Mouse (Mus musculus) heart, embryonic 14.5 days (tissue): ENCODE data around the gene Tmem234. TPM values are rescaled to one million over a fixed set of nuclear protein-coding genes. Genes with fewer than 3 reads are reported as not detected.
"Not testable (repeated sequence)": the region's sequence is repeated elsewhere in the genome, so short reads cannot be mapped to it uniquely, and the experiment has no call there.

Source experiments
- ATAC-seq: fragments of 200-750 bp; cut with Nextera tagmentation; 2 replicates; pipeline ENCODE4 v1.8.0; 2017; ENCODE audit warnings: low read depth, moderate TSS enrichment; ENCODE audit not compliant: insufficient number of reproducible peaks, insufficient read depth, low FRiP score
- H3K27ac ChIP-seq, 2 experiments: fragments of 200-500 bp in 1 of 2; fragments of 300-500 bp in 1 of 2; sonication (generic) in 1 of 2; replicated peaks in 1 of 2; 2 replicates each; pipeline ENCODE4 v1.5.1; 2012 to 2014; ENCODE audit warnings: low read depth in 2 of 2, low read length in 2 of 2, control low read depth in 1 of 2, mild to moderate bottlenecking in 1 of 2, mixed read lengths in 1 of 2; ENCODE audit not compliant: control insufficient read depth in 1 of 2, insufficient read depth in 1 of 2
- H3K27me3 ChIP-seq: fragments of 300-500 bp; sonication (generic); 2 replicates; pipeline ENCODE4 v1.6.1; 2014; ENCODE audit warnings: mild to moderate bottlenecking, low read length, control low read depth; ENCODE audit not compliant: control insufficient read depth, insufficient read depth
- H3K36me3 ChIP-seq: fragments of 300-500 bp; sonication (generic); 2 replicates; pipeline ENCODE4 v1.6.1; 2014; ENCODE audit warnings: mild to moderate bottlenecking, control low read depth, low read length, mixed read lengths; ENCODE audit not compliant: control insufficient read depth, insufficient read depth
- H3K4me1 ChIP-seq, 2 experiments: fragments of 200-500 bp in 1 of 2; fragments of 300-500 bp in 1 of 2; sonication (generic) in 1 of 2; 2 replicates each; pipeline ENCODE4 v1.6.1; 2012 to 2014; ENCODE audit warnings: low read length in 2 of 2, control low read depth in 1 of 2, mixed read lengths in 1 of 2; ENCODE audit not compliant: control insufficient read depth in 2 of 2, insufficient read depth in 2 of 2
- H3K4me2 ChIP-seq: fragments of 300-500 bp; sonication (generic); 2 replicates; pipeline ENCODE4 v1.6.1; 2014; ENCODE audit warnings: mild to moderate bottlenecking, low read length
- H3K4me3 ChIP-seq, 2 experiments: fragments of 200-500 bp in 1 of 2; fragments of 300-500 bp in 1 of 2; sonication (generic) in 1 of 2; 2 replicates each; pipeline ENCODE4 v1.5.1; 2012 to 2014; ENCODE audit warnings: low read length in 2 of 2, mild to moderate bottlenecking in 2 of 2, control low read depth in 1 of 2, low read depth in 1 of 2, moderate library complexity in 1 of 2; ENCODE audit not compliant: control insufficient read depth in 1 of 2, insufficient read depth in 1 of 2
- H3K9ac ChIP-seq: fragments of 300-500 bp; sonication (generic); 2 replicates; pipeline ENCODE4 v1.6.1; 2014; ENCODE audit warnings: mild to moderate bottlenecking, low read length
- H3K9me3 ChIP-seq: fragments of 300-500 bp; sonication (generic); 2 replicates; pipeline ENCODE4 v1.6.1; 2016; ENCODE audit warnings: low read length, control low read depth; ENCODE audit not compliant: control insufficient read depth
- WGBS: fragments of 180-500 bp; shearing (Covaris S2); extraction: QIAGEN DNeasy Blood & Tissue Kit; methylation state at CpG from one replicate; pipeline ENCODE4 v1.1.7; 2014; 5-methylcytosine and 5-hydroxymethylcytosine counted together
- polyA plus RNA-seq: library from polyadenylated mRNA; unstranded; fragments of >200 nt; fragmentation: Nextera tagmentation; extraction: Ambion mirVana; gene quantifications from 2 replicates; pipeline ENCODE4 v1.2.1, GENCODE M21; 2014

Tmem234 gene
- polyA plus RNA-seq = 158 and 179 TPM in 2 replicates

DNA sequence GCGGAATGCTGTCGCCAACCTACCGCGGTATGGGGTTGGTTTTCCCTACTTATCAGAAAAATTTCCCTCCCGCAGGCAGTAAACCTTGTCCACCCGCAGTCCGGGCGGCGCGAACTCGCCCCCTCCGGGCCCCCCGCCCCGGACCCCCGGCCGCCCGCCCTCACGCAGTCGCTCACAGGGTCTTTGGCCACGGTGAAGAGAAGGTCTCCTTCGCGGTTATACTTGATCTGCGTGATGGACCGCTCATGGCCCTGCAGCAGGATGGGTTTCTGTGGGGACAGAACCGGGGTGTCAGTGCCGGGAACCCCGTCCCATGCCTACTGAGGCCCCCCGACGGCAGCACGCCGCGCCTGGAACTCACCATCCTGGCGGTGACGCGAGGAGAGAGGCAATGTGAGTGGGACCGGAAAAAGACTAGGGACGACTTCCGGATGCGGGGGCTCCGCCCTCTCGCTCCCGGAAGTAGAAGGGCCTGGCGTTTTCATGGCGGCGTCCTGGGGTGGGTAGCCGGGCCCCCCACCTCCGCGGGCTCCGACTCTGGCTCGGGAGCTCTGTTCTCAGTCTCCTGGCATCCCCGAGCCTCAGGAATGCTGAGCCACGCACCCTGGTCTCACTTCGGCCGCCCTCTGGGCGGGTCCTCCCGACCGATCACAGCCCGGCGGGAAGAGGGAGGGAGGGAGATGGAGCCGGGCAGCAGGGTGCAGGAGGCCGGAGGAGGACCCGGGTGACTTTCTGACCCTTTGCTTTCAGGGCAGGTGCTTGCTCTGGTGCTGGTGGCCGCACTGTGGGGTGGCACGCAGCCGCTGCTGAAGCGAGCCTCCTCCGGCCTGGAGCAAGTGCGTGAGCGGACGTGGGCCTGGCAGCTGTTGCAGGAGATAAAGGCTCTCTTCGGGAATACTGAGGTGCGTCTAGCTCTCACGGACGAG lies at the start of gene Tmem234, which contains the start of gene Eif3i:
Tmem234 (plus strand) TSS at position 436 of the 926 bp plus-strand sequence.
Eif3i (minus strand) TSS at position 416 of the 926 bp plus-strand sequence.
- H3K9me3 ChIP-seq = no peaks in the 10 kb centered on the region
- peak within 1 kb of the TSS; percentile 90 to 96 for H3K4me3 ChIP-seq
- H3K4me1 ChIP-seq = peaks cover 4 to 20% of the 10 kb centered on the region in 2 experiments
- peak within 1 kb of the TSS; percentile 95 for H3K9ac ChIP-seq
- no peaks in the 10 kb centered on the region for H3K27me3 ChIP-seq
- H3K4me2 ChIP-seq = peak within 1 kb of the TSS; percentile 79
- H3K36me3 ChIP-seq = peaks cover 66% of the 10 kb centered on the region
- peak; percentile 76 for ATAC-seq
- peak within 1 kb of the TSS; percentile 65 to 76 for H3K27ac ChIP-seq
- WGBS = under 1% methylated on average over 72 of the region's 74 CpGs

DNA sequence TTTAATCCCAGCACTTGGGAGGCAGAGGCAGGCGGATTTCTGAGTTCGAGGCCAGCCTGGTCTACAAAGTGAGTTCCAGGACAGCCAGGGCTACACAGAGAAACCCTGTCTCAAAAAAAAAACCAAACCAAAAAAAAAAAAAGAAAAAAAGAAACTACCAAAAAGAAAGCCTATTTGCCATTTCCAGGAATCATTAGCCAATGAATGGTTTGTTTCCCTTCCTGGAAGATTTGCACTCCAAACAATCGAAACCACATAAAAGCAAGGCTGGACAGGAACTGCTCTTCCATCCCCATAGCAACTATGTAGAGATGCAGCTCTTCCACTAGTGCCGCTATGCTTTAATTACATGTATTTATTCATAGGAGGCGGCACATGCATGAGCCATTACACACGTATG lies 46.0 kb upstream of the Tmem234 start:
- not testable (repeated sequence) for ATAC-seq, H3K4me2 ChIP-seq, H3K4me3 ChIP-seq, H3K27me3 ChIP-seq, H3K27ac ChIP-seq, H3K9ac ChIP-seq, H3K36me3 ChIP-seq, H3K9me3 ChIP-seq
- 81% methylated on average over 4 of the region's 6 CpGs for WGBS
- H3K4me1 ChIP-seq = peaks cover 14 to 17% of the 10 kb centered on the region in 2 experiments

DNA sequence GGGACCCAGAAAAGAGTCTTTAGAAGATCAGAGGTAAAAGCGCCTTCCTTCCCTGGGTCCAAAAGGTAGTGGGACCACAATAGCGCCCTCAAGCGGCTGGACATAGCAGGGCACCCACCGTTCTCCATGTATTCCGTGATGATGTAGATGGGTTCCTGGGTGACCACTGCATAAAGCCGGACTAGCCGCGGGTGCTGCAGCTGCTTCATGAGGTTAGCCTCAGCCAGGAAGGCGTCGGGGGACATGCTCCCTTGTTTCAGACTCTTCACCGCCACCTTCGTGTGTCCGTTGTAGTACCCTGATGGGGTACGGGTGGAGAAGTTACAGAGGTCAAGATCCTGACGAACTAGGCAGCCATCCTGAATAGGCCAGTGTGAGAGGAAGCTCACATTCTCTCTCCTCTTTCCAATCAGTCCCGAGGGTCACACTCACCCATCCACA lies 45.0 kb upstream of the Tmem234 start:
- Histone ChIP-seq H3K4me3 (peak overlapping the region; percentile 47 to 55), H3K9ac (peak overlapping the region; percentile 67), H3K9me3 (no peaks in the 10 kb centered on the region), H3K4me1 (peaks cover 14 to 17% of the 10 kb centered on the region in 2 experiments), H3K27me3 (no peaks in the 10 kb centered on the region; the same call in 1 of the 2 replicates), H3K36me3 (no peaks in the 10 kb centered on the region), H3K4me2 (peak overlapping the region; percentile 98), H3K27ac (no peak overlapping the region; a peak in 1 of 4 replicates)
- ATAC-seq = no peak
- 5% methylated on average over 16 of the region's 16 CpGs for WGBS

DNA sequence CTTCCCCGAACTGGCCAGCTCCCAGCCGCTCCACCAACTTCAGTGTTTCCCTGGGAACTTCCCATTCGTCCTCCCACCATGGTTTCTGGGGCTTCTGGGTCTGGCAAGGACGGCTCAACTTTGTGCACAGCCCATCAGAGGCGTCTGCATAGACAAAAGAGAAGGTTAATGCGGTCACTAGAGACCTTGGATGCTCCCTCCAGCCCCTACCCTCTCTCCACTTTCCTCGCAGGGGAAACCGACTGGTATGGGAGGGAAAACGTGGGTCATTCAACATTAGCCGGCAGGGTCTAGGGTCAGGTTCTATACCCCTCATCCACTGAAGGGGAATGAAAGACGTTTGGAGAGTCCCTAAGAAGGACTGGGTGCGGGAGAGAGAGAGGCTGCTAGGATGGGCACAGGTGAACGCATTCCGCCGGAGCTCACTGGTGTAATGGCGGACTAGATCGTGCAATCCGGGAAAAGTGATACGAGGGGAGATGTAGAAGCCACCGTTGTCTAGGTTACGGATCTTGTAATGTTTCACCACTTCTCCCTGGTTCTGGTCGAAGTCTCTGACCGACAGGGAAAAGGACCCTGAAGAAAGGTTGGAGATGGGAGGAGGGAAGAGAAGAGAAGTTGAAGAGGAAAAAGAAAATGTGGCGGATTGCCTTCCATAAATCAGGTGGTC lies 44.5 kb upstream of the Tmem234 start:
- Histone ChIP-seq H3K9ac (peak overlapping the region; percentile 67), H3K36me3 (no peaks in the 10 kb centered on the region), H3K4me1 (peaks cover 14 to 17% of the 10 kb centered on the region in 2 experiments), H3K4me2 (peak overlapping the region; percentile 98), H3K27ac (peak overlapping the region; percentile 1 to 70; a peak in 2 of 4 replicates), H3K4me3 (peak overlapping the region; percentile 47 to 55), H3K27me3 (no peaks in the 10 kb centered on the region; the same call in 1 of the 2 replicates), H3K9me3 (no peaks in the 10 kb centered on the region)
- under 1% methylated on average over 24 of the region's 24 CpGs for WGBS
- ATAC-seq = peak; percentile 40

DNA sequence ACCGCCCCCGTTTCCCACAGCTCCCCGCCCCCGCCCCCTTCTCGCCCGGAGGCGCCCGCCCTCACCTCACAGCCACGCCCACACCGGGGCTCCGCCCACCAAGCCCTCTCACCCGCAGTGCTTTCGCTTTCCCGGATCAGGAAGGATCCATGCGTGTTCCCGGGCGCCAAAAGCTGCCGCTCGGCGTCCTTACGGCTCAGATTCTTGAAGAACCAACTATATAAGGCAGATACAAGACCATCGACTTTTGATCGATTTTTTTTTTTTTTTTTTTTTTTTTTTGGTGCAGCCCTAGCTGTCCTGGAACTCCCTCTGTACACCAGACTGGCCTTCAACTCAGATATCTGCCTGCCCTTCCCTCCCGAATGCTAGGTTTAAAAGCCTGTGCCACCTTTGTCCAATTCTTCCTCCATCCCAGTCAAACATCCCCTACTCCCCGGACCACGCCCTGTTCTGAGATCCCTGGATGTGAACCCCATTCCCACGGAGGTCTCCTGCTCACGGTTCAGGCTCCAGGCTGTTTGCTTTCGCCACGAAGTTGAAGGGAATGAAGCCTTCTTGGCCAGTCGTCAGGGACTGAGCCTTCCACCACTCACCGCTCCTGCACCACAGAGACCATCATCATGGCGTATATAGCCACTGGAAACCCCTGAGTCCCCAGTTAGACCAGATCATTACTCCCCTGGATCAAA lies 43.8 kb upstream of the Tmem234 start:
- peak; percentile 72; the same call in 1 of the 2 replicates for ATAC-seq
- peaks cover 14 to 17% of the 10 kb centered on the region in 2 experiments for H3K4me1 ChIP-seq
- 8% methylated on average over 32 of the region's 33 CpGs for WGBS
- no peaks in the 10 kb centered on the region; the same call in 1 of the 2 replicates for H3K27me3 ChIP-seq
- H3K27ac ChIP-seq = peak overlapping the region; percentile 36 to 70
- H3K4me3 ChIP-seq = peak overlapping the region; percentile 47 to 55
- H3K9me3 ChIP-seq = no peaks in the 10 kb centered on the region
- H3K9ac ChIP-seq = peak overlapping the region; percentile 67
- peak overlapping the region; percentile 98 for H3K4me2 ChIP-seq
- no peaks in the 10 kb centered on the region for H3K36me3 ChIP-seq

DNA sequence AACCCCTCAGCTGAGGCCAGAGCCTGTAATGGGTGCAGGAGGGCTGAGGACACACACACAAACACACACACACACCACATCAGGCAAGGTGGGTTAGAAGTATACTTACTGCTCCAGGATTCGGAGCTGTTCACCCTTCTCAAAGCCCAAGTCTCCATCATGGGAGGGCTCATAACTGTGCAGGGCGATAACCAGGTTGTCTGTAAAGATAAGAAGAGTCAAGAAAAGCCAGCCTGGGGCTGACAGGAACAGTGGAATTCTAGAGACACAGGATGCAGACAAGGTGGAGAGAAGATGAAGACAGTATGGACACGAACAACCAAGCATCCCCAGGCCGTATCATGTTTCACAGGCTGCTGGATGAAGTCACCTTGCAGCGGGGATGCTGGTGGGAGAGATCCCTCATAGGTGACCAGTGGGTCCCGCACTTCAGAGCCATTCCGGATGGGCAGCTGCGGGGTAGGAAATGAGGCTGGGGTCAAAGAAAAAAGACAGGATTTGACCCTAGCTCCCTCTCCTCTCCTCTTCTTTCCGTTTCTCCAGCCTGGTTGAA lies 43.1 kb upstream of the Tmem234 start:
- no peaks in the 10 kb centered on the region for H3K36me3 ChIP-seq
- H3K27ac ChIP-seq = peak overlapping the region; percentile 36 to 70; a peak in 2 of 4 replicates
- peaks cover 14 to 17% of the 10 kb centered on the region in 2 experiments for H3K4me1 ChIP-seq
- H3K27me3 ChIP-seq = no peaks in the 10 kb centered on the region; the same call in 1 of the 2 replicates
- no peak for ATAC-seq
- 62% methylated on average over 9 of the region's 9 CpGs for WGBS
- H3K4me3 ChIP-seq = peak overlapping the region in 1 of 2 experiments; percentile 47; a peak in 1 of 4 replicates
- H3K9ac ChIP-seq = peak overlapping the region; percentile 67
- H3K4me2 ChIP-seq = peak overlapping the region; percentile 98
- no peaks in the 10 kb centered on the region for H3K9me3 ChIP-seq
